Mouse (Mus musculus) lung, postnatal 10 days (tissue): ENCODE measurements around the gene Chst11.

Source experiments
- DNase-seq: peaks from one replicate; pipeline ENCODE4 v3.0.0; 2021

Chst11 gene

GRCm38 (mm10) chr10:83149342-83150178, 164.3 kb downstream of the Chst11 start:
- DNase-seq: no peak

DNA sequence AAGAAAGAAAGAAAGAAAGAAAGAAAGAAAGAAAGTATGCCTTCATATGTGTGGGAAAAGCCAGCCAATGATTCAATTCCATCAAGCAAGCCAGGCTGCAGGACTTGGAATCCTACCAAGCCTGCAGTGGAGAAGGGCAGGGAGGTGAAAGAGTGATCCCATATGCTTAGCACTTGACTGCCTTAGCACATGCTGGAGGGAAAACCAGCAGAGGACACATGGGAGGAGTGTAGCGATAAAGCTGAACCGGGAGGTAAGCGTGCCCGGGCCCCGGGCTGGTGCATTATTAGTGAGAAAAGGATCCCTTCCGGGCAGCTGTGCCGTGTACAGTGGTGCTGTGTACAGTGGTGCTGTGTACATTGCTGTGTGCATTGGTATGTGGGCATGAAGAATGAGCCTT, 165.3 kb downstream of the Chst11 start:
- DNase-seq: no peak

DNA sequence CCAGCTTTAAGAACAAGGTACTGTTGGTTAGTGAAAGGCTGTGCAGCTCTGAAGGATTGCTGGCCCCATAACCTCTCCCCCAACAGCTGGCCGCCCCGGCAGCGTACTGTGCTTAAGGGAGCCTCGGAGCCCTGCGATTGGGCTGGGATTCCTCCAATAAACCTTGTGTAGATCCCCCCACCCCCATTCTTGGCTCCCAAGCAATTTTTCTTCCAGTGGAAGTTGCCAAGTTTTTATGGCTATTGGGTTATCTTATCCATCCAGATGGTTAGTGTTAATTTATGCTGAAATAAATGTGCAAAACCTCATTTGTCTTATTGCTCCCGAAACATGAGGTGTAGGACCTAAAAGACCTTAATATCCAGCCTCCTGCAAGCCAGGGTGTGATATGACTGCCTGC, 166.1 kb downstream of the Chst11 start:
- peak; percentile 41 for DNase-seq

DNA sequence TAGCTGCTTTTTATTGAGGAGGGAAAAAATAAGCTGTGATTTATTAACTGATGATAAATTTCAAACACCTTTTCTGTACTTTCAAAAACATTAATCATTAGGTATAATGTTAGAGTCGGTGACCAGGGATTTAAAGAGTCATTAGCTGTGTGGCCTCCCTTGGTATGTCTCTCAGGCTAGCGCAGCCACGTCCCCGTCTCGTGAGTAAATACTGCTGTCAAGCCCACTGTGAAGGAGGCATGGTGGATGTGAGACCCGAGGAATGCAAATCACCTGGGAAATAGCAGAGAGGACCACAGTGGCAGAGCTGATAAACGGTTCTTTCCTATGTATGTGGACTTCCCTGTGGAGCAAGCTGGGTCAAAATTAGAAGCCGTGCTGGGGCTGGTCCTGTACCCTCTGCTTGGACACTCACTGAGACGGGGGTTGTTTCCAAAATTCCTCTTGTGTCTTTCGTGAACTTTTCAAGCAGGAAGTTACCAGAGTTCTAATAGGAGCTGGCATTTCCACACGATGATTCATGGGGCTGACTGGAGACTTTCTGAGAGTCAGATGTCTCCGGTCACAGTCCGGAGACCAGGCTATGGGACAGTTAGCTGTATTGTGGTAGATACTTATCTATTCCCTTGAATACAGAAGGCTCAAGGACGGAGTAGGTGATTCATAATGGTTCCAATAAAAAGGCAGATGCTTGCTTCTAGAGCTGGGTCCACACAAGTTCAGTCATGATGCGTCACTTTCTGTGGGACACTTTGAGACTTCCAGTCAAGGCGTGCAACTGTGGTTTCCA, 166.8 kb downstream of the Chst11 start:
- DNase-seq: no peak

GRCm38 (mm10) chr10:83152723-83153122, 167.4 kb downstream of the Chst11 start:
- DNase-seq: no peak

DNA sequence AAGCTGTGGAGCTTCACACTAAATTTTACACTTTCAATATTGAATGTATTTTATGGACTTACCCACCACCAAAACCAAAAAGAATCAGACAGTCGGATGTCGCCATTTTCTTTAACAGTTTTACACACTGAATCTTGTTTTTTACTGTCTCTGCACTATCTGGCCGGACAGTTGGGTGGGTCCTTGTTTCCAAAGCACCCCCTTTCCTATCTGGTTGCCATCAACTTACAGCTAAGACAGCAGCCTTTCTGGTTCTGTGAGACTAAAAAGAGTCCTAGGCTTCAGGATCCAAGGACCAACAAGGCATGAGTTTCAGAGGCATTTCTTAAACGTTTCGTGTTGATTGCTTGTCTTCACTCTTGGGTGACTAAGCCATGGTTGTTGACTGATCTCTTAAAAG, 168.1 kb downstream of the Chst11 start:
- DNase-seq: no peak

DNA sequence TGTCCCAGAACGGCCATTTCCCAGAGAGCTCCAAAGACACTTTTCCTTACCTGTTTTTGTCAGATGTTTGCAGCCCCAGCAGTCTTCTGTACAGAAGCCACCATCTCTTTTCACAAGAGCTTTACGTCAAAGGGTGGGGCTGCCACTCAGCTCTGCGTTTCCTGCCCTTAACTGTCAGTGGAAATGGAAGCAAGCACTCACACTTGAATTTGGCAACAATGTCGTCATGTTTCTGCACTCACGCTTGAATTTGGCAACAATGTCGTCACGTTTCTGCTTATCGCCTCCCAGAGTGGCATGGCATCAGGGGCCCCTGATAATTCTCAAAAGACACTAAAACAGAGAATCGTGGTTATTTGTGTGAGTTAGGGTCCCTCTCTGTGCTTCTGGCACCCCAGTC, 168.6 kb downstream of the Chst11 start:
- DNase-seq: no peak

DNA sequence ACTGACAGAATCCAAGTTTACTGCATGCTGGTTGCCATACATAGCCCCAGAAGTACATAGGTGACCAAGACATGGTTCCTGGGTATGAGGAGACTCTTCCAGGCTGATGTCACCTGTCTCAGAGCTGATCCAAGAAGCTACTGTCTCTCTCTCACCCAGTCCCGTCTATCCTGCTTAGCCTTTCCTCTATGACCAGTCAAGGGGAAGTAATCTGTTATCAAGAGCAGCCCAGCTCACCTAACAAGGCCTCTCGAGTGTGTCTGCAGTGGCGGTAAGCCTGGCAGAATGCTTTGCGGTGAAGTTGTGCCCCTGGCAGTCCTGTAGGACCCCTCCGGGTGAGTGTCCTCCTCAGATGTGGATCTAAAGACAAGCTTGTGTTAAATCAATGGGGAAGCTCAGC, 172.0 kb downstream of the Chst11 start:
- no peak for DNase-seq

- DNase-seq: no peak
These were observed 173.0 kb downstream of the Chst11 start for GRCm38 (mm10) chr10:83158322-83158721.

DNA sequence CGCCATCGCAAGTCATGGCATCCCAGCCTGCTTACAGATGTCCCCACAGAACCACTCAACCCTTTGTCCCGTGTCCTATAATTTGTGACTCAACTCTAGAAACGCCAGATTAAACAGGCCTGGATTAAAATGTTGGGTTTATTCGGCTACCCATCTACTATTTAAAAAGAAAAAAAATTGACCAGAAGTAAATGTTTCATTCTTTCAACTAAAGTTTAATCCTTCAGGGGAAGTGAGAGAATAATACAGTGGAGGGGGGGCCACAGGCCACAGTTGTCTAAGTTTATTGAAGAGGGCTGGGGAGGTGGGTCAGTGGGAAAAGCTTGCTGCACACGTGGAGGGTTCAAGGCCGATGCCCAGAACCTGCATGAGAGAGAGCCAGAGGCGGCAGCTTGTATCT, 173.9 kb downstream of the Chst11 start:
- DNase-seq: no peak

DNA sequence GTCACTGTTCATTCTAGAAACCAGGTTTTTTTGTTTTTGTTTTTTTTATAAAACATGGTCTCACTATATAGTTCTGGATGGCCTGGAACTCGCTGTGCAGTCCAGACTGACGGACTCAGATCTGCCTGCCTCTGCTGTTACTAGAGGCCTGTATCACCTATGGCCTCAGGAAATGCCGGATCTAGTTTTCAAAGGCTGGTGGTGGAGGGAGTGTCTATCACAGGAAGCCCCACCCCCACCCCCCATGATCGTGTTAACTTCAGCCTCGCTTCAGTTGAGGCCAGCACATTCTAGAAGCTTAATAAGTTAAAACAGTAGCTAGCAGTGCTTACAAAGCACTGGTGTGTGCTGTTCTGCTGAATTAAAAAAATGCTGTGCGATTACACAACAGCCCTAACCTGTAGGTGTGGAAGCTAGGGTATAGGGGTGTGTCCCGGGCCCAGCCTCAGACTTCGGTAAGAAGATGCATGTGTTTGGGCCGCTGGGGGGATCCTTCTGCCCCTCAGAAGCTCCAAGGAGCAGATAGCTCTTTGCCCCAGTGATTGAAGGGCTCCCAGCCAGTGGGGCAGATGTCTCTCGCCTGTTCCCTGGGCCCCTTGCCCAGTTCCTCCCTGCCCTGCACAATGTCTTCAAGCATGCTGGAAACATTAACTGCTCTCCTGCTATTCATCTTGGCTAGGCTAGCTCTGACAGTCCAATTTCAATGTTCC, 176.5 kb downstream of the Chst11 start:
- peak; percentile 75 for DNase-seq

DNA sequence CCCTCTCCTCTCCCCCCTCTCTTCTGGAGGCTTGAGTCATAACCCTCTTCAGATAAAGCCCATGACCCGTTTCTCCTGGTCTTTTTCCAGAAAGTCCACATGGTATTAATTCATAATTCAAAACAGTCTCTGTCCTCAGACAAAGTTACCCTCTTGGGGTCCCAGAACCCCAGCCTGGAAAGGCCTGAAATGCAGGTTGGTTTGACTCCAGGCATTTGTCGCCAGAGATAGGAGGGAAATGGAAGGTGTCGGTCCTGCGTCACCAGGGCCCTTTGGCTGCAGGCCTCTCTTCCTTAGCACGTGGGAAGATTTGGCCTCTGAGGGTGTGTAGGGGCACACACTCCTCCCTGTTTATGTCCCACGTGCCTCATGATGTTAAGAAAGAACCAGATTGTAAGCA, 178.6 kb downstream of the Chst11 start:
- no peak for DNase-seq

DNA sequence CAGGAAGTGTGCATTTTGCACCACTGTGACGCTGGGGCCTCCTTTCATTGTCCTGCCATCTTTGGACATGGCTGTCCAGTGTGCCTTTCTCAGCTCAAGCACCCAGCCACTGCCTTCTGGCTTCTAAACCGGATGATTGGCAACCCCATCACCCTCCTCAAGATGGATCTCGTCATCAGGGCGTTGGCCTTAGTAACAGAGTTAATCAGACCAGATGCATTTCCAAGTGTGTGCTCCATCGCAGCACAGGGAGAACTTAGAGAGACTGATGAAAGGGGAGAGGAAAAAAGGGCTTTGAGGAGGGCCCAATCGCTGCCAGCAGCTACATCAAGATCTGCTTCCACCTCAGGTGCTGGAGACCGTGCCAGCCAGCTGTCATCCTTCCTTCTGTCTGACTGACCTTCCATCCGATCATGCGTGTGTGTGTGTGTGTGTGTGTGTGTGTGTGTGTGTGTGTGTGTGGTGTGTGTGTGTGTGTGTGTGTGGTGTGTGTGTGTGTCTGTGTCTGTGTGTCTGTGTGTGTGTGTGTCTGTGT, 179.7 kb downstream of the Chst11 start:
- DNase-seq: no peak

- no peak for DNase-seq
These were observed 180.4 kb downstream of the Chst11 start for GRCm38 (mm10) chr10:83165521-83166243.

DNA sequence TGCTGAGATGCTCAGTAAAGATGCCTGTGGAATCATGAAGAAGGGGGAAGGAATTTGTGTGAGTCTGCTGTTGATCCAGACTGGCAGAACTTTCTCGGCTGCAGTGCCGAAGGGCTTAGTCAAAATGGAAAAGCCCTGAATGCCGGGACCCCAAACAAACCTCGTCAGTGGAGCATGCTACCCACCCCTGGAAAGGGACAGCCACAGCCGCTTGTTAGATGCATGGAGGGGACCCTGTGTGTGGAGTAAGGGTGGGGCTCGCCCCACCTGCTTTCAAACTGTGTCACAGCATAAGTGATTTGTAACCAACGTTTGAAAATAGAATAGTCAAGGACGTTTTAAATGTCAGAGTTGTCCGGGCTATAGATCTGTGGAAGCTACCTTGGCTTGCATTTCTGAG, 181.0 kb downstream of the Chst11 start:
- no peak for DNase-seq

DNA sequence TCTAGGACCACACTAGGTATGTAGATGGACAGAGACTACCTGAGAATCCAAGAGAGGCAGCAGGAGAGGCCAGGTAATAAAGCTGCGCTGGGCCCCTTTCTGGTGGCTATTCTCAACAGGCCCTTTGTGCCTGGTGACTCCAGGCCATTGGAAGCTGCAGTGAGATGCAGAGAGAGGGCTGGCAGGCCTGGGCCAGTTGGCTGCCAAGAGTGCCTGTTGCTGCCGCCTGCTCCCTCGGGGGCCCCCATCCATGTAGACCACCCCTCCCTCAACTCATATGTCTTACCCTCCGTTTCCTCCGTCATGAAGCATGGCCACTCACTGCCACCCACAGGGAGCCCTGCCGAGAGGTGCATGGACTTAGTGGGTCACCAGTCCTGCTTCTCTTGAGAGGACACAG, 182.2 kb downstream of the Chst11 start:
- no peak for DNase-seq

DNA sequence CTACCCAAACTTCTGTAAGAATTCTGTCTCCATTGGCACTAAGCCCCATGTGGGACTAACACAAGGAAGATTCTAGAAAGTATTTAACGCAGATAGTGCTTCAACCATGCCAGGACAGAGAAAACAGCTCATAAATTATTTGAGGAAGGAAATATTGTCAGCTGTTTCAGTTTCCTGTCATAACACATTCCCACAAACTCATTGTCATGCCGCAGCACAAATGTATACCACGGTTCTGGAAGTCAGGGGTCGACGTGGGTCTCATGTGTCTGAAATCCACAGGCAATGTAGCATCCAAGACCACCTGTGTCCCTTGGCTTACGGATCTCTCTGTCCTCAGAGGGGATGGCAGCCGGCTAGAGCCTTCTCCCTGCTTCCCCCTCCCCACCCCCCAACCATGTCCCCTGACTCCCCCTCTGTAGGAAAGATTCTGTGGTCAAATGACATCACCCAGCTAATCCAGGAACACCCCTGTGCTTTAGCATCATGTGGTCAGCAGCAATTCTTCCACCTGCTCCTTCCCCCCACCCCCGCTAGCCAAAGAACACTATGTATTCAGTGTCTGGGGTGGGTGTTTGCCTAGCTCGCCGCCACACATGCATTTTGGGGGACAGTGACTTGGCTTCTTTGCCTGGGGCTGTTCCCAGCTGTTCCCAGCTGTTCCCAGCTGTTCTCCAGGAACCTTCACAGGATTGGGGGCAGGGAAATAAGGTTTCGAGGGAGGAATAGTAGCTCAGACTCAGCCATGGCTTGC, 183.2 kb downstream of the Chst11 start:
- peak; percentile 53 for DNase-seq

GRCm38 (mm10) chr10:83169554-83169953, 184.3 kb downstream of the Chst11 start:
- no peak for DNase-seq

- no peak for DNase-seq
These were observed 192.9 kb downstream of the Chst11 start for GRCm38 (mm10) chr10:83178151-83178550.

- DNase-seq: no peak
These were observed 193.4 kb downstream of the Chst11 start for GRCm38 (mm10) chr10:83178661-83179060.

DNA sequence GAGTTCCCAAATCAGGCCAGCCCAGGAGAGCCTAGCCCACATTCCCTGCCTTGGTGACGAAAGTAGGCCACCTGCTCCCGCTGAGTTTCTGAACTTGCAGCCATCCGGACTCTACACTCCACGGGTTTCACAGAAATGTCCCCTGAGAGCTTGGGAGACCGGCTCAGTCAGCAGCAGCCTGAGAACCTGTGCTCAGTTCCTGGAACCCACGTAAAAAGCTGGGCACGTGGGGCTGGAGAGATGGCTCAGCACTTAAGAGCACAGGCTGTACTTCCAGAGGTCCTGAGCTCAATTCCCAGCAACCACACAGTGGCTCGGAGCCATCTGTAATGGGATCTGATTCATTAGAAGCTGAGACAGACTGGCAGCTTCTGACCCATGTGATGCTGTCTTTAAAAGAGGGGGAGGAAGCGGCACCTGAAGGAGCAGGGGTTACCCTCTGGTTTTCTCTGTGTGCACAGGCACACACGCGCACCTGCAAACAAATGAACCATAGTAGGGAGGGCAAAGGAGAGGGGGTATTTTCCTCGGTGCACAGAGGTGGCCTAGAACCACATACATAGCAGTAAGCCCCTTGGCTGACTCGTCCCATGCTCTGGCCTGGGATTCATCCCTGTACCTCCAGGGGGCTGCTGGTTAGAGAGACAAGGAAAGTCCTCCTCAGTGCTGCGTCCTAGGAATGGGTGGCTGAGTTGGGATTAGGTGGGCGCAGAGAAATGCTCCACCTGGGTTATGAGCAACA, 196.7 kb downstream of the Chst11 start:
- no peak for DNase-seq
